Mouse (Mus musculus) cerebellum, adult 9-11 months (tissue): ENCODE measurements around the gene Adgra3.

Source experiments
- DNase-seq: peaks from one replicate; pipeline ENCODE4 v3.0.0; 2022

Gene Adgra3

GRCm38 (mm10) chr5:49969660-49970059 is 89.1 kb downstream of the Adgra3 start:
- DNase-seq = no peak

GRCm38 (mm10) chr5:49967726-49968125 is 91.1 kb downstream of the Adgra3 start:
- no peak for DNase-seq

GRCm38 (mm10) chr5:49965810-49966209 is 93.0 kb downstream of the Adgra3 start:
- DNase-seq = no peak

GRCm38 (mm10) chr5:49961478-49962431 is 97.1 kb downstream of the Adgra3 start:
- DNase-seq = peak; percentile 67

GRCm38 (mm10) chr5:49936354-49936753 is 122.5 kb downstream of the Adgra3 start:
- no peak for DNase-seq

DNA sequence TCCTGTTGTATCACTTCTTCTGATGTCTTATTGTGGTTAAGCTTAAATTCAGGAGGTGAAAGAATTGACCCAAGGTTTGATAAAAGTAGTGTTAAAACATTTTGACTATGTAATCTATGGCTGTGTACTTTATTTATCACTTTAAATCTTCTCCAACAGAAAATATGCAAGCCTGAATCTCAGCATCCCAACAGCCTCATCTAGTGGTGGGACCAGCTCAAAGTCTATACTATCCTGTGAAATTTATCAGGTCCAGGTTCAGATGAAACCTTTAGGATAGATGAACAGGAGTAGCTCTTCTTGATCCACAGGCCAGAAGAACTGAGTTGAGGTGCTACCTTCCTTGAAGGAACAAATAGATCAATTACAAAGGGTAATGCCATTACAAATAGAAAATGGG is 134.1 kb downstream of the Adgra3 start:
- peak; percentile 5 for DNase-seq

DNA sequence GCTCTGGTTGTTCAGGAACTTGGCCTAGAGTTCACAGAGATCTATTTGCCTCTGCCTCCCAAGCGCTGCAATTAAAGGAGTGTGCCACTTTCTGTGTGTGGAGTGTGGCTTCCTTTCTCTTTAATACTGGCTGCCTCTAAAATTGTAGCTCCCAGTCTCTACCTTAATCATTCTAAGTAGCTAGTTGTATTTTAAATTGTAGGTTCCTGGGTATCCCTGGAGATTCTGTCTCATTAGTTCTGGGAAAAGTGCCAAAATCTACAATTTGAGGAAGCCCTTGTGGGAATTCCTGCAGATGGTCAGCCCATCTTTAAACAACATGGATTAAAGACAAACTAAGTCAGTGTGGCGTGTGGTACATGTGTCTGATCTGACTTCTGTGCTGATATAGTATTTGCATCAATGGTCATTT is 143.1 kb downstream of the Adgra3 start:
- DNase-seq = no peak
